Mouse (Mus musculus) olfactory bulb, adult 2 months (tissue): ENCODE results near the gene Daw1. TPM values are rescaled to one million over a fixed set of nuclear protein-coding genes. Genes with fewer than 3 reads are reported as not detected.

Experiments
- H3K27ac ChIP-seq: fragments of 200-500 bp; 2 replicates; pipeline ENCODE4 v1.5.1; 2012; ENCODE audit warnings: low read depth, low read length; ENCODE audit not compliant: insufficient read depth
- H3K4me1 ChIP-seq: fragments of 200-500 bp; 2 replicates; pipeline ENCODE4 v1.6.1; 2012; ENCODE audit warnings: low read length; ENCODE audit not compliant: control insufficient read depth, insufficient read depth
- H3K4me3 ChIP-seq: fragments of 200-500 bp; 2 replicates; pipeline ENCODE4 v1.5.1; 2012; ENCODE audit warnings: mild to moderate bottlenecking, low read depth, low read length, moderate library complexity; ENCODE audit not compliant: insufficient read depth
- CTCF ChIP-seq: fragments of 200-500 bp; IDR thresholded peaks from 2 replicates; pipeline ENCODE4 v1.5.1; 2012; ENCODE audit warnings: low read depth, mild to moderate bottlenecking, low read length, moderate library complexity; ENCODE audit not compliant: insufficient read depth
- POLR2A ChIP-seq: fragments of 200-500 bp; IDR thresholded peaks from 2 replicates; pipeline ENCODE4 v1.6.1; 2012; ENCODE audit warnings: mild to moderate bottlenecking, low read depth, low read length, moderate library complexity; ENCODE audit not compliant: insufficient read depth
- WGBS: fragments of 180-500 bp; shearing (Covaris S2); methylation state at CpG from one replicate; pipeline ENCODE4 v1.1.7; 2018; 5-methylcytosine and 5-hydroxymethylcytosine counted together
- polyA plus RNA-seq: library from polyadenylated mRNA; stranded (reverse); fragments of >200 nt; gene quantifications from 2 replicates; pipeline ENCODE4 v1.2.4, GENCODE M21; 2012; ENCODE audit warnings: low replicate concordance; ENCODE audit not compliant: missing spikeins, insufficient read depth, insufficient read length

Gene Daw1
- polyA plus RNA-seq, 1 experiment = not detected

DNA sequence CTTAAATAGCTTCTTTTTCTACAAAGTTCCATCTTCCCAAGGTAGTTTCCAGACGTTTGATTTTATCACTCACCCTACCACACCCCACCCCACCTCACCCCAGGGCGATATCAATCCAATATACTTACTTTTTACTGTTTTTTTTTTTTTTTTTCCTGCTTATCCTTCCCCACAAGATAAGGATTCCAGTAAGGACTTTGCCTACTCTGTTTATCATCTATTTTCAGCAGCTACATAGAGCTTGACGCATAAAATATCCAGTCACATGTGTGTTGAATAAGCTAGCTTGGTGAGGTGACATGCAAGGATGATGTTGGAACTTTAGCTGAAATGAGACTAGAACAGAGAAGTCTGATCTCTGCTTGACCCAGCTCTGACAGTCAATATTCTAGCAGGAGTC lies 4.5 kb downstream of the Daw1 start:
- WGBS = 88% methylated on average over 3 of the region's 3 CpGs
- Histone ChIP-seq H3K27ac (no peak overlapping the region), H3K4me3 (no peak overlapping the region), H3K4me1 (peaks cover 3% of the 10 kb centered on the region; the same call in 1 of the 2 replicates)
- no peak for TF ChIP-seq POLR2A

DNA sequence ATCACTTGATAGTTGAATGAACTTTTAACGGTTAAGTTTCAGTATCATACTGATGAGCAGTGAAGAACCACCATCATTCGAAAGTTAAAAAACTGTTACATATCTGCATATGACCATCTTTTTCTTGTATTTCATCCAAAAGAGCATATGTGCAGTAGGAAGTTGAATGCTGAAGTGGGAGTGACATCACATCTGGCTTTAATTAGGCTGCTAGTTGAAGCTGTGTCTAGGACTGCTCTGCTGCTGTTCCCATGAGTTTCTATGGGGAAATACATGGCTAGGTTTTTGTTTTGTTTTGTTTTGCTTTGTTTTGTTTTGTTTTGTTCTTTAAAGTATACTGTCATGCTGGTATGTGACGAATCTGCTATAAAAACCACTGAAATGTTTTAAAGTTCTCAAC lies 9.6 kb downstream of the Daw1 start:
- 88% methylated on average over 3 of the region's 3 CpGs for WGBS
- TF ChIP-seq CTCF = no peak
- TF ChIP-seq POLR2A = no peak
- H3K4me1 ChIP-seq = no peaks in the 10 kb centered on the region
- H3K27ac ChIP-seq = no peak overlapping the region
- no peak overlapping the region for H3K4me3 ChIP-seq

DNA sequence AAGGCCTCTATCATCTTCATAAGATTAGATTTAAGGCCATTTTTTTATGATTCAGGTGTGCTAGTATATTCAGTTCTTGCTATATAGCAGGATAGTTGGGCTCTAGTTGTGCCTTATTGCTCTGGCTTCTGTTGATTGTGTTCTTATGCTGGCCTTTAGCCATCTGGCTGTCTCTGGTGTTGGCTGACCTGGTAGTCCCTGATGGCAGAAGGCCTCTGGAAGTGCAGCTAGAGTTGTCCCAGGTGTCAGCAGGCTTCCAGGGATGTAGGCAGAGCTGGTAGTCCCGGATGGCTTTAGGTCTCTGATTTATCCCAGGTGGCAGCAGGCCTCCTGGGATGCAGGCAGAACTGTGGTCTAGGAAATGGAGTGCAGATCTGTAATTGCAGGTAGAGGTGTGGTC lies 16.4 kb downstream of the Daw1 start:
- TF ChIP-seq POLR2A (no peak), CTCF (no peak)
- WGBS = 84% methylated on average over 1 of the region's 1 CpGs
- Histone ChIP-seq H3K27ac (no peak overlapping the region), H3K4me1 (no peaks in the 10 kb centered on the region), H3K4me3 (no peak overlapping the region)

DNA sequence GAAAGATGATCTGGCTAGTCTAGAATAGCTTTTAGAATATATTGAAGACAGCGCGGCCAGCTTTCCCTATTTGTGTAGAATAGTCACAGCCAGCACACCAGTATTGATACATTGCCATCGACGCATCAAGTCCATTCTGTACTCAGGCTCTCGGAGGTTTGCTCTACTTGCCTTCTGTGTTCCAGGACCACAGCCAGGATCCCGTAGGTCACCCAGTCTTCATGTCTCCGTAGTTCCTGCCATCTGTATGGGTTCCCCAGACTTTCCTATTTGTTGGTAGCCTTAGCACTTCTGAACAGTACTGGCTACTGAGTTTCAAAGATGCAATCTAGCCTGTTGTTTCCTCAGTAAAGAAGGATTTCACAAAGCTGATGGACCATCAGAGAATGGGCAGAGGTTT lies 20.0 kb downstream of the Daw1 start:
- no peak for TF ChIP-seq POLR2A
- TF ChIP-seq CTCF = no peak
- Histone ChIP-seq H3K4me1 (no peaks in the 10 kb centered on the region), H3K27ac (no peak overlapping the region), H3K4me3 (no peak overlapping the region)
- 89% methylated on average over 7 of the region's 7 CpGs for WGBS

DNA sequence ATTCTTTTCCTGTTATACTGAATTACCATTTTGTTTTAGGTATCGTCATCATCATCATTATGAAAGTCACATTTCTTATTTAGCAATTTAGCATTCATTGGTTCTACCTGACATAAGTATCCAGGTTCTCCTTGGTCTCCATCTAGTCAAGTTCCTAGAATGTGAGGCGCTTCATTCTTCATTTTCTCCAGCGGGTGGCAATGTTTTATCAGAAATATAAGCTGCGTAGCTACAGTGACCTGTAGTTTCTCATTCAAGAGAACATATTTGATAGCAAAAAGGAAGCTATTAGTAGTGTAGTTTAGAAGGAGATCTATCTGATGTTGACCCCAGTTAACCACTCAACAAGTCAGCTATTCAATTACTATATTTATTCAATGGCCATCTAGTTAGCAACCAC lies 21.9 kb downstream of the Daw1 start:
- 73% methylated on average over 4 of the region's 4 CpGs for WGBS
- Histone ChIP-seq H3K4me1 (no peaks in the 10 kb centered on the region), H3K4me3 (no peak overlapping the region), H3K27ac (no peak overlapping the region)
- TF ChIP-seq POLR2A (no peak), CTCF (no peak)

DNA sequence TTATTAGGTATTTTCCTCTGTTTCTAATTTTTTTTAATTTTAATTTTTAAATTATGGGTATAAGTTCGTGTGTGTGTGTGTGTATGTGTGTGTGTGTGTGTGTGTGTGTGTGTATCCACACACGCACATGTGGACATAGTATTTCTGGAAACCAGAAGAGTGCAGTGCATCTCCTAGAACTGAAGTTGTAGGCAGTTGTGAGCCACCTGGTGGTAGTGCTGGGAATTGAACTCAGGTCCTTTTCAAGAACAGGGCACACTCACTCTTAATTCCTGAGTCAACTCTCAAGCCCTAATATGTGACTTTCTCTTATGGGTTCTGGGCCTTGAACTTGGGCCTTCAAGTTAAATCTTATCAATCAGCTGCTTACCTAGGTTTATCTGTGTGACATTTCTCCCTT lies 27.6 kb downstream of the Daw1 start:
- H3K4me1 ChIP-seq = no peaks in the 10 kb centered on the region
- TF ChIP-seq POLR2A = no peak
- no peak for TF ChIP-seq CTCF
- WGBS = 63% methylated on average over 2 of the region's 2 CpGs

DNA sequence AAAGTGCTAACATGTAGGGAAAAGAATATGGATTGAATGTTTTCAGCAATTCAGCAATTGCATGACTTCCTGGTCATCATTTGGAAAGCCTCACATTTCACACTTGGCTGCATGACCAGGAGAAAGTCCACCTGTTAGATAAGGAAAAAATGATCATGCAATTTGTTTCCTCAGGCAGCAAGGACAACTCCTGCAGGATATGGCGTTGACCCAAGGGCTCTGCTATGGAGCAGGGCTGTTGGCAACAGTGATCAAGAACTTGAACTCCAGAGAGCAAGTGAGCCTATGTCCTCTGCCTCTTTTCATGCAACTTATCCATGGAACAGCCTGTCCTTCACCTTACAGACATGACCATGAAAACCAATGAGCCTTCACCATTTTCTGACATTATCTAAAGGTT lies 50.4 kb downstream of the Daw1 start:
- WGBS = 90% methylated on average over 1 of the region's 1 CpGs
- TF ChIP-seq POLR2A (no peak), CTCF (no peak)
- no peak overlapping the region for H3K27ac ChIP-seq

More for the DNA sequence above, 27.6 kb downstream of the Daw1 start:
- Histone ChIP-seq H3K27ac (no peak overlapping the region), H3K4me3 (no peak overlapping the region)

DNA sequence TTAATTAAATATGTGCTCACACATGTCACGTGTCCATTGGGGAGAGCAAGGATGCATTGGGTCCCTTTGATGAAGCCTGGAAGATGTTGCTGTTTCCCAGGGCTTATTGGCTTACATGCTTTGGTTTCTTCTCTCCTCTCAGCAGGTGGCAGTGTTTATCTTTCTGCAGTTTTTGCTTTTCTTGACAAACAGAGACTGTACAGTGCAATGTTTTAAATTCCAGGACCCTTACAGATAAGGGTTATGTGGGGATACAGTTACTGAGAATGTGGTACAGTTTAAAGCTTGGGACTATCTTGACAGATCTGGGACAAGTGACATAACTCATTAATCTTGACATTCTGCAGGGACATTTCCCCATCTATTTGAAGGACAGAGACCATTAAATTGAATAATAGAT lies 58.7 kb downstream of the Daw1 start:
- Histone ChIP-seq H3K27ac (no peak overlapping the region), H3K4me3 (no peak overlapping the region), H3K4me1 (0 out of 2 replicates have a peak, but pooled peaks cover 2% of the 10 kb centered on the region)
- no peak for TF ChIP-seq CTCF
- no peak for TF ChIP-seq POLR2A
- 29% methylated on average over 1 of the region's 1 CpGs for WGBS

More for the DNA sequence above, 50.4 kb downstream of the Daw1 start:
- no peak overlapping the region for H3K4me3 ChIP-seq
- no peaks in the 10 kb centered on the region for H3K4me1 ChIP-seq

DNA sequence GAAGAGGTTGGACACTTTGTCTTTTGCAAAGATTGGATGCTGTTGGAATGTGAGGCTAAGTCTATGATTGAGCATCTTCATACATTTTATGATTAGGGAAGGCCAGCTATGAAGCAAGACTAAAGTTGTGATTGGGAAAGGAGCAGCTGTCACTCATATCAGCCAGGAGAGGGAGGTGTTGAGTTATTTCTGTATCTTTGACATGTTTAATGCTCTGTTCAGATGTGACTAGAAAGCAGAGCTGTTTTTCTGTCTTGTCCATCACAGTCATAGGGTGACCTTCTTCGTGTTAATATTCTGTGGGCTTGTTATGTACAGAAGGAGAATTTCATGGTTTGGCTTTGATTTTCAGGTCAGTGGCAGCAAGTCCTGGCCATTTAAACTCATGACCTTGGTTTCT lies 63.5 kb downstream of the Daw1 start:
- no peak for TF ChIP-seq CTCF
- no peak for TF ChIP-seq POLR2A
- Histone ChIP-seq H3K27ac (no peak overlapping the region), H3K4me1 (0 out of 2 replicates have a peak, but pooled peaks cover 2% of the 10 kb centered on the region), H3K4me3 (no peak overlapping the region)
- WGBS = 75% methylated on average over 1 of the region's 1 CpGs

DNA sequence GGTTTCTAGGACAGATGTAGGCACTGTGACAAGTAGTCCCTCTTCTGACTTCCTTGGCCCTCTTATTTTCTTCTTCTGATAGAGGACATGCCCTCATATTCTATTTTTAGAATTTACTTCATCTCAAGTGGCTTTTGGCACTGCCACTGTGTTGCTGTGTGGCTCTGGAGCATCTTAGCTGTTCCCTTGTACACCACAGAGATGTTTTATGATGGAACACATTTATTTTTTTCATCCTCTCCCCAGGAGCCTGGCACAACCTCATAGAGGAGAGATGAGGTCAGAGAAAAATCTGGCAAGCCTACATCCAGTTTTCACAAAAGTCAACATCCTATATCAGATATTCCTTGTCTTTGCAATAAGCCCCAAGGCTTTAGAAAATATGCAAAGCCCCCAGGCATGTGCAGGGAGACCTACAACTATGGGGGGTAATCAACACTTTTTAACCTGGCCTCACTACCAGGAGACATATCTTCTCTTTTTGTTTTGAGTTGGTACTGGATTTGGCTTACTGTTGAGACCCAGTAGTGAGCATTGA lies 64.9 kb downstream of the Daw1 start:
- TF ChIP-seq POLR2A = no peak
- no peak for TF ChIP-seq CTCF
- H3K27ac ChIP-seq = no peak overlapping the region

More for the DNA sequence above, 64.9 kb downstream of the Daw1 start:
- no peak overlapping the region for H3K4me3 ChIP-seq
- H3K4me1 ChIP-seq = 0 out of 2 replicates have a peak, but pooled peaks cover 2% of the 10 kb centered on the region
